Mouse (Mus musculus) embryonic fibroblast, embryonic 13.5 days (primary cell): ENCODE results near the gene Atad1.

Experiments used
- CTCF ChIP-seq: IDR thresholded peaks from 2 replicates; pipeline ENCODE4 v1.5.1; 2011; ENCODE audit warnings: mild to moderate bottlenecking, control low read depth, low read length, moderate library complexity, borderline replicate concordance; ENCODE audit not compliant: insufficient read depth
- POLR2A ChIP-seq: IDR thresholded peaks from 2 replicates; pipeline ENCODE4 v1.6.1; 2011; ENCODE audit warnings: low read depth, mild to moderate bottlenecking, control low read depth, low read length, moderate library complexity

- TF ChIP-seq POLR2A (no peak), CTCF (no peak)
Measured at GRCm38 (mm10) chr19:32778411-32778810, 38.8 kb upstream of the Atad1 start.
